In the genomic region with DNA sequence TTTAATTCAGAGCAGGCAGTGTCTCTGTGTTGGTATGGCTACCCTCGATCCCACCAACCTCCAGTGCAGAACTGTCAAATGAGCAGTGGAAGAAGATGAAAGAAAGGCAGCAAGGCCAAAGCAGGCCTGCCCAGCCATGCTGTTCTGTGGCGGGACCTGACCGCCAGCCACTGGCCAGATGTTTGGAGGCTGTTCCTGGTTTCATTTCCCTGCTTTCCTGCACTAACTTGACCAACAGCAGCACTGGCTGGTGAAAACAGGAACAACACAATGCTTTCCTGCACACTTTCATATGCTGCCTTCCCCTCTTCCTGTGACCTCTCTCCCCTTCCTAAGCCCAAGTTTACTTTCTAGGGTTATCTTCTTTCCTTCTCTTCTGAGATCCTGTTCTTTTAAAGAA, we compare ENCODE assay signal across 10 mouse cellular contexts. TPM values are rescaled to one million over a fixed set of nuclear protein-coding genes. Genes with fewer than 3 reads are reported as not detected.
DNase-seq lines count a peak whose midpoint lies in the region; ATAC-seq and TF ChIP-seq lines count a peak whose summit lies in the region.
"Had no signal": no experiment of that assay in that cellular context is flagged by ENCODE, and none has a peak within 500 bp of the region (broad histone marks: within the 10 kb centered on the region; RNA-seq: fewer than 3 reads in every experiment).

No protein-coding gene starts in this region.

- H3K27ac ChIP-seq in forebrain, postnatal 0 days (ENCODE audit: low read depth, low read length) = no peak overlapping the region
- no peak overlapping the region for H3K27ac ChIP-seq in forebrain, embryonic 15.5 days (replicated peaks)
- no peak overlapping the region for H3K27ac ChIP-seq in spleen, adult 2 months (ENCODE audit: insufficient read depth, low read length)
- H3K27ac ChIP-seq in stomach, postnatal 0 days (replicated peaks) = no peak overlapping the region
- H3K27ac ChIP-seq in midbrain, embryonic 16.5 days (ENCODE audit: low read length) = no peak overlapping the region
- H3K27ac ChIP-seq in forebrain, embryonic 10.5 days = no peak overlapping the region
- H3K27ac ChIP-seq: hindbrain, embryonic 15.5 days had no signal

- no peak for TF ChIP-seq EP300 in stomach, postnatal 0 days (optimal IDR thresholded peaks at IDR 0.05)

- TF ChIP-seq CTCF in forebrain, postnatal 0 days (IDR thresholded peaks at IDR 0.05; ENCODE audit: low read depth) = peak; percentile 28; the same call in 1 of the 2 replicates
- peak; percentile 20; the same call in 1 of the 2 replicates for TF ChIP-seq CTCF in spleen, adult 2 months (IDR thresholded peaks at IDR 0.05; ENCODE audit: extremely low read depth, insufficient read depth, insufficient read length, insufficient replicate concordance)
- TF ChIP-seq CTCF in stomach, postnatal 0 days (IDR thresholded peaks at IDR 0.05; ENCODE audit: low read depth) = peak; percentile 63

- no peaks in the 10 kb centered on the region for H3K4me1 ChIP-seq in forebrain, postnatal 0 days (ENCODE audit: insufficient read depth)
- no peaks in the 10 kb centered on the region for H3K4me1 ChIP-seq in forebrain, embryonic 15.5 days
- H3K4me1 ChIP-seq in spleen, adult 2 months (ENCODE audit: control insufficient read depth, insufficient read depth, insufficient read length) = no peaks in the 10 kb centered on the region
- H3K4me1 ChIP-seq in stomach, postnatal 0 days (replicated peaks; ENCODE audit: control insufficient read depth, insufficient read depth) = 0 out of 2 replicates have a peak, but pooled peaks cover 2% of the 10 kb centered on the region
- no peaks in the 10 kb centered on the region for H3K4me1 ChIP-seq in midbrain, embryonic 16.5 days (ENCODE audit: control insufficient read depth, insufficient read depth, low read length)
- no peaks in the 10 kb centered on the region for H3K4me1 ChIP-seq in forebrain, embryonic 10.5 days
- H3K4me1 ChIP-seq: hindbrain, embryonic 15.5 days had no signal

- H3K9ac ChIP-seq in forebrain, postnatal 0 days = no peak overlapping the region
- H3K9ac ChIP-seq in forebrain, embryonic 15.5 days (replicated peaks) = no peak overlapping the region
- no peak overlapping the region for H3K9ac ChIP-seq in stomach, postnatal 0 days (ENCODE audit: low read length)
- no peak overlapping the region for H3K9ac ChIP-seq in midbrain, embryonic 16.5 days (ENCODE audit: low read depth, low read length)
- H3K9ac ChIP-seq: hindbrain, embryonic 15.5 days had no signal

- H3K4me2 ChIP-seq in forebrain, postnatal 0 days (ENCODE audit: low read depth) = no peak overlapping the region
- no peak overlapping the region for H3K4me2 ChIP-seq in forebrain, embryonic 15.5 days (replicated peaks)
- H3K4me2 ChIP-seq in stomach, postnatal 0 days (replicated peaks; ENCODE audit: low read depth) = no peak overlapping the region
- no peak overlapping the region for H3K4me2 ChIP-seq in midbrain, embryonic 16.5 days (ENCODE audit: low read length)
- H3K4me2 ChIP-seq: hindbrain, embryonic 15.5 days had no signal

- no peaks in the 10 kb centered on the region for H3K36me3 ChIP-seq in forebrain, postnatal 0 days (ENCODE audit: insufficient read depth)
- H3K36me3 ChIP-seq in forebrain, embryonic 15.5 days = no peaks in the 10 kb centered on the region
- H3K36me3 ChIP-seq in spleen, adult 2 months (ENCODE audit: control insufficient read depth, insufficient read depth, low read length) = no peaks in the 10 kb centered on the region
- no peaks in the 10 kb centered on the region for H3K36me3 ChIP-seq in stomach, postnatal 0 days (ENCODE audit: control insufficient read depth, insufficient read depth, low read length)
- no peaks in the 10 kb centered on the region for H3K36me3 ChIP-seq in midbrain, embryonic 16.5 days (ENCODE audit: control insufficient read depth, insufficient read depth, low read length)
- no peaks in the 10 kb centered on the region for H3K36me3 ChIP-seq in forebrain, embryonic 10.5 days (replicated peaks)
- H3K36me3 ChIP-seq: hindbrain, embryonic 15.5 days had no signal

- TF ChIP-seq POLR2A in spleen, adult 2 months (IDR thresholded peaks at IDR 0.05; ENCODE audit: low read depth, low read length) = no peak

- no peaks in the 10 kb centered on the region for H3K9me3 ChIP-seq in forebrain, postnatal 0 days (ENCODE audit: low read length)
- no peaks in the 10 kb centered on the region for H3K9me3 ChIP-seq in forebrain, embryonic 15.5 days
- no peaks in the 10 kb centered on the region for H3K9me3 ChIP-seq in stomach, postnatal 0 days (ENCODE audit: control insufficient read depth, low read length)
- H3K9me3 ChIP-seq in midbrain, embryonic 16.5 days (replicated peaks; ENCODE audit: control insufficient read depth, low read length, poor library complexity, severe bottlenecking) = no peaks in the 10 kb centered on the region
- H3K9me3 ChIP-seq in forebrain, embryonic 10.5 days = no peaks in the 10 kb centered on the region
- H3K9me3 ChIP-seq: hindbrain, embryonic 15.5 days had no signal

- WGBS in forebrain, postnatal 0 days = 73% methylated on average over 3 of the region's 3 CpGs
- WGBS in forebrain, embryonic 15.5 days = 64% methylated on average over 3 of the region's 3 CpGs
- 35% methylated on average over 3 of the region's 3 CpGs for WGBS in spleen, adult 2 months
- whole genome bisulfite sequencing in stomach, postnatal 0 days = 67% methylated on average over 3 of the region's 3 CpGs
- WGBS in midbrain, embryonic 16.5 days = 71% methylated on average over 3 of the region's 3 CpGs
- WGBS in forebrain, embryonic 10.5 days = 54% methylated on average over 3 of the region's 3 CpGs

- DNase-seq in forebrain, postnatal 0 days = no peak
- DNase-seq in spleen, adult 2 months (ENCODE audit: low read depth in 1 of 2, low spot score in 2 of 2) = no peak
- no peak for DNase-seq in spleen, postnatal 14 days (ENCODE audit: low spot score in 2 of 2)
- DNase-seq in kidney, postnatal 10 days = peak; percentile 40
- DNase-seq in stomach, postnatal 0 days (ENCODE audit: low spot score) = no peak
- no peak for DNase-seq in forebrain, embryonic 10.5 days (ENCODE audit: extremely low spot score, low spot score)
- DNase-seq: cerebellum, adult 18-20 months had no signal

- H3K4me3 ChIP-seq in forebrain, postnatal 0 days (ENCODE audit: low read depth, low read length) = no peak overlapping the region
- H3K4me3 ChIP-seq in forebrain, embryonic 15.5 days = no peak overlapping the region
- no peak overlapping the region for H3K4me3 ChIP-seq in spleen, adult 2 months (ENCODE audit: extremely low read depth, insufficient read depth, insufficient read length)
- no peak overlapping the region for H3K4me3 ChIP-seq in stomach, postnatal 0 days (ENCODE audit: low read depth, low read length)
- no peak overlapping the region for H3K4me3 ChIP-seq in midbrain, embryonic 16.5 days (ENCODE audit: low read depth, low read length)
- no peak overlapping the region for H3K4me3 ChIP-seq in forebrain, embryonic 10.5 days
- H3K4me3 ChIP-seq: hindbrain, embryonic 15.5 days had no signal

- H3K27me3 ChIP-seq in forebrain, postnatal 0 days (ENCODE audit: insufficient read depth, low read length) = no peaks in the 10 kb centered on the region
- no peaks in the 10 kb centered on the region for H3K27me3 ChIP-seq in forebrain, embryonic 15.5 days
- H3K27me3 ChIP-seq in spleen, adult 2 months (ENCODE audit: control insufficient read depth, insufficient read depth, low read length) = no peaks in the 10 kb centered on the region
- no peaks in the 10 kb centered on the region for H3K27me3 ChIP-seq in stomach, postnatal 0 days (ENCODE audit: control insufficient read depth, insufficient read depth, low read length)
- no peaks in the 10 kb centered on the region for H3K27me3 ChIP-seq in midbrain, embryonic 16.5 days (ENCODE audit: control insufficient read depth, insufficient read depth, low read depth, low read length)
- H3K27me3 ChIP-seq in forebrain, embryonic 10.5 days (ENCODE audit: poor library complexity, severe bottlenecking) = no peaks in the 10 kb centered on the region
- H3K27me3 ChIP-seq: hindbrain, embryonic 15.5 days had no signal

- no peak for ATAC-seq in forebrain, postnatal 0 days
- no peak for ATAC-seq in forebrain, embryonic 15.5 days (replicated peaks)
- ATAC-seq in stomach, postnatal 0 days (ENCODE audit: low FRiP score, low TSS enrichment) = no peak
- no peak for ATAC-seq in midbrain, embryonic 16.5 days

RNA-seq across cellular contexts. Expression of a gene that starts 50.8 kb away (rescaled TPM):
- total RNA-seq in forebrain, postnatal 0 days (2014; rRNA removed) = 3.1 and 5.2 TPM in 2 replicates
- 1.4 and 1.8 TPM in 2 replicates for polyA plus RNA-seq in forebrain, postnatal 0 days (2015; fragmentation: Nextera tagmentation; extraction: Ambion mirVana)
- 0.96 and 1.9 TPM in 2 replicates for polyA plus RNA-seq in forebrain, embryonic 15.5 days (2015; fragmentation: Nextera tagmentation; extraction: Ambion mirVana)
- 2.6 and 2.8 TPM in 2 replicates for polyA plus RNA-seq in spleen, adult 2 months (2012; rRNA removed)
- 1.5 and 1.7 TPM in 2 replicates for polyA plus RNA-seq in stomach, postnatal 0 days (2015; fragmentation: Nextera tagmentation; extraction: Ambion mirVana)
- 1.0 and 1.2 TPM in 2 replicates for polyA plus RNA-seq in midbrain, embryonic 16.5 days (2015; fragmentation: Nextera tagmentation; extraction: Ambion mirVana)
- polyA plus RNA-seq in forebrain, embryonic 10.5 days (2016; fragmentation: Nextera tagmentation; extraction: Ambion mirVana) = 2.2 and 2.4 TPM in 2 replicates
